Mouse (Mus musculus): ENCODE data around the gene AI837181. TPM values are rescaled to one million over a fixed set of nuclear protein-coding genes. Genes with fewer than 3 reads are reported as not detected.

Gene AI837181
- polyA plus RNA-seq, 2 experiments = 57.1 to 97.5 TPM

DNA sequence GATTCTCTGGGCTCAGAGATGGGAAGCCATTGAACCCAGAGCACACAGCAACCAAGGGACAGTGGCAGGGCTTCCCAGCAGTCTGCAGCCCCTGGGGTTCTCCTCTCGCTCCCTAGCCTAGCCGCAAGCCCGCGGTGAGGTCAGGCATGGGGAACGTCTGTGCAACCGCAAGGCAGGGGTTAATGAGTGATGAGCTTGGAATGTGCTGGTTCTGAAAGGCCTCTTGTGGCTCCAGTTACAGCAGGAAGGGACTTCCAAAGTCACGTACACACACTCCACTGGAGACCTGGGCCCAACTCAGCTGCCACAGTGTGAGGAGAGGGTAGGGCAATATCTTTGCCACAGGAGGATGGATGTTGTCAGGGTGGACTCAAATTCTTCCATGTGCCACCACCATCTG lies 20.0 kb downstream of the AI837181 start:
- H3K4me3 ChIP-seq (replicated peaks; ENCODE audit: low read length) = no peak overlapping the region
- no peak for DNase-seq (ENCODE audit: low spot score)
- no peak for ATAC-seq (ENCODE audit: low FRiP score, low read depth)
- peaks cover 9% of the 10 kb centered on the region for H3K4me1 ChIP-seq (ENCODE audit: control insufficient read depth, insufficient read depth, low read length)
- H3K36me3 ChIP-seq (ENCODE audit: control insufficient read depth, insufficient read depth, low read length) = no peaks in the 10 kb centered on the region
- WGBS = 27% methylated on average over 7 of the region's 7 CpGs
- H3K9me3 ChIP-seq (ENCODE audit: control insufficient read depth, low read length) = no peaks in the 10 kb centered on the region; the same call in 1 of the 2 replicates
- no peak for TF ChIP-seq POLR2A (IDR thresholded peaks at IDR 0.05; ENCODE audit: borderline replicate concordance, extremely low read depth, insufficient read depth, insufficient read length)
- H3K27ac ChIP-seq (replicated peaks; ENCODE audit: low read depth, low read length) = no peak overlapping the region
- H3K4me2 ChIP-seq (replicated peaks; ENCODE audit: low read depth, low read length, severe bottlenecking) = no peak overlapping the region
- no peak overlapping the region for H3K9ac ChIP-seq (ENCODE audit: low read depth, low read length, severe bottlenecking)
- peaks cover 40% of the 10 kb centered on the region for H3K27me3 ChIP-seq (ENCODE audit: control insufficient read depth, insufficient read depth, low read length)

DNA sequence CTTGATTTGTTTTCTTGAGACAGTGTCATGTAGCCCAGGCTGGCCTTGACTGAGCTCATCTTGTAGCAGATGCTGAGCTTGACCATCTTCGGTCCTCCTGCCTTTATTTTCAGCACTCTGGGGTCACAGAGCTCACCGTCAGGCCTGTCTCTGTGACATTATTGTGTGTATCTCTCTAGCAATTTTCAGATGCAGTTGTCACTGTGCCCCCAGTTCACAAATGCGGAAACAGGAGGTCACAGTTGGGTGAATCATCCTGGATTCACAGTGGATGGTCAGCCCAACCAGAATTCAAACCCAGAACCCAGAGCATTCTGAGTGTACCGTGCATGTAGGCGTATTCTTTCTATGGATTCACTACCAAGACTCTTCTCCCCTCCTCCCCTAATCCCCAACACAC lies 20.8 kb downstream of the AI837181 start:
- Histone ChIP-seq H3K27ac (replicated peaks; ENCODE audit: low read depth, low read length) (no peak overlapping the region), H3K4me3 (replicated peaks; ENCODE audit: low read length) (no peak overlapping the region), H3K4me1 (ENCODE audit: control insufficient read depth, insufficient read depth, low read length) (peaks cover 9% of the 10 kb centered on the region), H3K4me2 (replicated peaks; ENCODE audit: low read depth, low read length, severe bottlenecking) (no peak overlapping the region), H3K9ac (ENCODE audit: low read depth, low read length, severe bottlenecking) (no peak overlapping the region), H3K27me3 (ENCODE audit: control insufficient read depth, insufficient read depth, low read length) (peaks cover 40% of the 10 kb centered on the region), H3K9me3 (ENCODE audit: control insufficient read depth, low read length) (no peaks in the 10 kb centered on the region), H3K36me3 (ENCODE audit: control insufficient read depth, insufficient read depth, low read length) (no peaks in the 10 kb centered on the region)
- TF ChIP-seq POLR2A (IDR thresholded peaks at IDR 0.05; ENCODE audit: borderline replicate concordance, extremely low read depth, insufficient read depth, insufficient read length) = no peak
- WGBS = 79% methylated on average over 5 of the region's 5 CpGs
- ATAC-seq (ENCODE audit: low FRiP score, low read depth) (no peak), DNase-seq (ENCODE audit: low spot score) (no peak)

GRCm38 (mm10) chr19:5447515-5448353 lies 22.8 kb downstream of the AI837181 start, which contains the start of gene Fosl1:
Gene Fosl1 (plus strand): TSS chr19:5447547.
- peaks cover 40% of the 10 kb centered on the region for H3K27me3 ChIP-seq (ENCODE audit: control insufficient read depth, insufficient read depth, low read length)
- DNase-seq (ENCODE audit: low spot score) (peak; percentile 41), ATAC-seq (ENCODE audit: low FRiP score, low read depth) (peak; percentile 60)
- H3K27ac ChIP-seq (replicated peaks; ENCODE audit: low read depth, low read length) = no peak within 1 kb of the TSS
- H3K4me2 ChIP-seq (replicated peaks; ENCODE audit: low read depth, low read length, severe bottlenecking) = peak within 1 kb of the TSS; percentile 94
- H3K4me1 ChIP-seq (ENCODE audit: control insufficient read depth, insufficient read depth, low read length) = peaks cover 9% of the 10 kb centered on the region
- 2% methylated on average over 58 of the region's 70 CpGs for WGBS
- no peaks in the 10 kb centered on the region for H3K9me3 ChIP-seq (ENCODE audit: control insufficient read depth, low read length)
- TF ChIP-seq POLR2A (IDR thresholded peaks at IDR 0.05; ENCODE audit: borderline replicate concordance, extremely low read depth, insufficient read depth, insufficient read length) = no peak
- H3K4me3 ChIP-seq (replicated peaks; ENCODE audit: low read length) = peak within 1 kb of the TSS; percentile 51
- no peaks in the 10 kb centered on the region for H3K36me3 ChIP-seq (ENCODE audit: control insufficient read depth, insufficient read depth, low read length)
- peak within 1 kb of the TSS; percentile 45 for H3K9ac ChIP-seq (ENCODE audit: low read depth, low read length, severe bottlenecking)

DNA sequence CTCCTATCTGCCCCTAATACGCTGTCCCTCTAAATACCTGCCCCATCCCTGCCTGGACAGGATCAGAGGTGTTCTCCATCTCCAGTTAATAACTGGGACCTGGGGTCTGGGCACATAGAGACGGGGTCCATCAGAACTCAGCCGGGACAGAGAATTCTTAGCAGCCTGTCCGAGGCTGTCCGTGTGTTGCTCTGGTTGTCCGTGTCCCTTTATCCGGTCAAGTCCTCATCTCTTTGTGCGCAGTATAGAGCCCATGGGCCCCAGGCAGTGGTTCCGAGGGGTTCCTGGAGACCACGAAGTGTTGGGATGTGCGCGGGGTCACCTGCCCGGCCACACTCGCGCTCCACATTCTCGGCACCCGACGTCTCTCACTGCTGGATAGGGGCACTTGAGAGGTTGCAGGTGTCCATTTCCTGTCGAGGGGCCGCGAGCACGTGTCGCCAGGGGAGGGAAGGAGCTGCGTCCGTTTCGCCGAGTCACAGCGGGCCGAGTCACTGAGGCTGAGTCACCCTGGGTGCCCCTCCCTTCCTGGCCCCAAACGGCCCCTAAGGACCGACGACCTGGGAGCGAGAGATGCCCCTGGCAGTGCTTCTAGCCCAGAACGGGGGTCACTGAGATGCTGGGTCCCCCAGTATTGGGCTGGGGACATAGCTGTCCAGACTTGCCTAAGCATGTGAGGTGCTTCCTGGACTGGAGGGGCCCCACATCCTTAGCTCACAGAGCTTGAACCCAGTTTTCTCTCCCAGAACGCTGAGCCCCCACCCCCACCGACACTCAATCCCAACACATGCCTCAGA lies 23.6 kb downstream of the AI837181 start:
- DNase-seq (ENCODE audit: low spot score) (no peak), ATAC-seq (ENCODE audit: low FRiP score, low read depth) (no peak)
- H3K9ac ChIP-seq (ENCODE audit: low read depth, low read length, severe bottlenecking) = 0 out of 2 replicates have a peak overlapping the region, but pooled peaks have one; percentile 45
- peak overlapping the region; percentile 94 for H3K4me2 ChIP-seq (replicated peaks; ENCODE audit: low read depth, low read length, severe bottlenecking)
- H3K4me3 ChIP-seq (replicated peaks; ENCODE audit: low read length) = peak overlapping the region; percentile 51
- peaks cover under 1% of the 10 kb centered on the region; the same call in 1 of the 2 replicates for H3K36me3 ChIP-seq (ENCODE audit: control insufficient read depth, insufficient read depth, low read length)
- TF ChIP-seq POLR2A (IDR thresholded peaks at IDR 0.05; ENCODE audit: borderline replicate concordance, extremely low read depth, insufficient read depth, insufficient read length) = no peak
- H3K4me1 ChIP-seq (ENCODE audit: control insufficient read depth, insufficient read depth, low read length) = peaks cover 9% of the 10 kb centered on the region
- no peaks in the 10 kb centered on the region for H3K9me3 ChIP-seq (ENCODE audit: control insufficient read depth, low read length)
- H3K27ac ChIP-seq (replicated peaks; ENCODE audit: low read depth, low read length) = no peak overlapping the region
- peaks cover 40% of the 10 kb centered on the region for H3K27me3 ChIP-seq (ENCODE audit: control insufficient read depth, insufficient read depth, low read length)
- 6% methylated on average over 31 of the region's 36 CpGs for WGBS

GRCm38 (mm10) chr19:5449673-5450072 lies 24.7 kb downstream of the AI837181 start:
- 85% methylated on average over 3 of the region's 3 CpGs for WGBS
- Histone ChIP-seq H3K4me3 (replicated peaks; ENCODE audit: low read length) (no peak overlapping the region), H3K9me3 (ENCODE audit: control insufficient read depth, low read length) (no peaks in the 10 kb centered on the region), H3K4me2 (replicated peaks; ENCODE audit: low read depth, low read length, severe bottlenecking) (no peak overlapping the region), H3K27ac (replicated peaks; ENCODE audit: low read depth, low read length) (no peak overlapping the region), H3K9ac (ENCODE audit: low read depth, low read length, severe bottlenecking) (no peak overlapping the region), H3K4me1 (ENCODE audit: control insufficient read depth, insufficient read depth, low read length) (peaks cover 9% of the 10 kb centered on the region), H3K27me3 (ENCODE audit: control insufficient read depth, insufficient read depth, low read length) (peaks cover 40% of the 10 kb centered on the region), H3K36me3 (ENCODE audit: control insufficient read depth, insufficient read depth, low read length) (peaks cover 10% of the 10 kb centered on the region)
- TF ChIP-seq POLR2A (IDR thresholded peaks at IDR 0.05; ENCODE audit: borderline replicate concordance, extremely low read depth, insufficient read depth, insufficient read length) = no peak
- ATAC-seq (ENCODE audit: low FRiP score, low read depth) (no peak), DNase-seq (ENCODE audit: low spot score) (no peak)
